Mouse (Mus musculus): Measurements from ENCODE around the gene Ccm2. TPM values are rescaled to one million over a fixed set of nuclear protein-coding genes. Genes with fewer than 3 reads are reported as not detected.

Gene Ccm2
- 29.7 and 31.9 TPM in 2 replicates for polyA plus RNA-seq (2012)

GRCm38 (mm10) chr11:6546205-6547013, at the start of gene Ccm2:
TSS of gene Ccm2 (plus strand) at chr11:6546887.

GRCm38 (mm10) chr11:6520507-6521173, 26.0 kb upstream of the Ccm2 start, which contains the start of gene Myo1g:
TSS of gene Myo1g (minus strand) at chr11:6520965.

GRCm38 (mm10) chr11:6605491-6606399, 59.1 kb downstream of the Ccm2 start, which contains the start of gene Nacad:
TSS of gene Nacad (minus strand) at chr11:6606053.

GRCm38 (mm10) chr11:6625478-6626387, 79.0 kb downstream of the Ccm2 start, which contains the start of gene Tbrg4:
TSS of gene Tbrg4 (minus strand) at chr11:6626067.

GRCm38 (mm10) chr11:6638537-6638936, 91.8 kb downstream of the Ccm2 start, which contains the start of gene Wap:
TSS of gene Wap (minus strand) at chr11:6638637.

Other genes starting within 250 kb of the Ccm2 start
- gene Zmiz2, start 157.8 kb upstream of the Ccm2 start, polyA plus RNA-seq (2012): 302 and 343 TPM in 2 replicates
- 175 and 192 TPM in 2 replicates for gene Ppia, start 131.4 kb upstream of the Ccm2 start, polyA plus RNA-seq (2012)
- gene H2afv, start 102.4 kb upstream of the Ccm2 start, polyA plus RNA-seq (2012): 154 and 173 TPM in 2 replicates
- 11.1 and 14.7 TPM in 2 replicates for gene Purb, start 71.0 kb upstream of the Ccm2 start, polyA plus RNA-seq (2012)
- 60.0 and 82.0 TPM in 2 replicates for gene Myo1g, start 25.9 kb upstream of the Ccm2 start, polyA plus RNA-seq (2012)
- 0.20 and 0.30 TPM in 2 replicates for gene Nacad, start 59.2 kb downstream of the Ccm2 start, polyA plus RNA-seq (2012)
- gene Tbrg4, start 79.2 kb downstream of the Ccm2 start, polyA plus RNA-seq (2012): 240 and 252 TPM in 2 replicates
- gene Wap, start 91.8 kb downstream of the Ccm2 start, polyA plus RNA-seq (2012): not detected in 2 replicates
- gene Ramp3, start 111.6 kb downstream of the Ccm2 start, polyA plus RNA-seq (2012): 0.75 and 0.88 TPM in 2 replicates

All from megakaryocyte-erythroid progenitor cell, adult 5 weeks (primary cell).